Mouse (Mus musculus): Measurements from ENCODE around the gene Tomm7. TPM values are rescaled to one million over a fixed set of nuclear protein-coding genes. Genes with fewer than 3 reads are reported as not detected.
"Not testable (repeated sequence)": the region's sequence is repeated elsewhere in the genome, so short reads cannot be mapped to it uniquely, and the experiment has no call there.

Tomm7 gene
- polyA plus RNA-seq, 1 experiment from 2014 or later = 84.0 TPM

- Histone ChIP-seq H3K4me3 (replicated peaks; ENCODE audit: low read depth, low read length) (no peak overlapping the region), H3K4me2 (ENCODE audit: low read length) (no peak overlapping the region), H3K36me3 (ENCODE audit: control insufficient read depth, insufficient read depth, low read length) (peaks cover 18% of the 10 kb centered on the region), H3K4me1 (ENCODE audit: control insufficient read depth, insufficient read depth, low read length) (peaks cover 3% of the 10 kb centered on the region; the same call in 1 of the 2 replicates), H3K27me3 (ENCODE audit: control insufficient read depth, insufficient read depth, low read length) (no peaks in the 10 kb centered on the region), H3K27ac (replicated peaks; ENCODE audit: low read depth, low read length) (no peak overlapping the region), H3K9ac (replicated peaks; ENCODE audit: low read length) (no peak overlapping the region), H3K9me3 (ENCODE audit: control insufficient read depth, low read length) (no peaks in the 10 kb centered on the region)
- DNase-seq (no peak), ATAC-seq (ENCODE audit: low FRiP score, low TSS enrichment) (no peak)
- 92% methylated on average over 7 of the region's 7 CpGs for WGBS
Measured at GRCm38 (mm10) chr5:23838158-23838557, 5.8 kb downstream of the Tomm7 start.

- not testable (repeated sequence) for H3K4me2 ChIP-seq (ENCODE audit: low read length); H3K27me3 ChIP-seq (ENCODE audit: control insufficient read depth, insufficient read depth, low read length); H3K27ac ChIP-seq (replicated peaks; ENCODE audit: low read depth, low read length); ATAC-seq (ENCODE audit: low FRiP score, low TSS enrichment); H3K4me3 ChIP-seq (replicated peaks; ENCODE audit: low read depth, low read length); H3K4me1 ChIP-seq (ENCODE audit: control insufficient read depth, insufficient read depth, low read length); DNase-seq; H3K9me3 ChIP-seq (ENCODE audit: control insufficient read depth, low read length); H3K9ac ChIP-seq (replicated peaks; ENCODE audit: low read length)
- H3K36me3 ChIP-seq (ENCODE audit: control insufficient read depth, insufficient read depth, low read length) = peaks cover 18% of the 10 kb centered on the region
- 69% methylated on average over 1 of the region's 1 CpGs for WGBS
Measured at GRCm38 (mm10) chr5:23835691-23836090, 8.3 kb downstream of the Tomm7 start.

- H3K4me3 ChIP-seq (replicated peaks; ENCODE audit: low read depth, low read length) = 0 out of 2 replicates have a peak overlapping the region, but pooled peaks have one; percentile 8
- no peak overlapping the region for H3K27ac ChIP-seq (replicated peaks; ENCODE audit: low read depth, low read length)
- no peak overlapping the region for H3K9ac ChIP-seq (replicated peaks; ENCODE audit: low read length)
- H3K9me3 ChIP-seq (ENCODE audit: control insufficient read depth, low read length) = no peaks in the 10 kb centered on the region
- H3K4me1 ChIP-seq (ENCODE audit: control insufficient read depth, insufficient read depth, low read length) = no peaks in the 10 kb centered on the region
- DNase-seq = peak; percentile 27
- H3K36me3 ChIP-seq (ENCODE audit: control insufficient read depth, insufficient read depth, low read length) = no peaks in the 10 kb centered on the region
- ATAC-seq (ENCODE audit: low FRiP score, low TSS enrichment) = no peak
- H3K27me3 ChIP-seq (ENCODE audit: control insufficient read depth, insufficient read depth, low read length) = no peaks in the 10 kb centered on the region
- peak overlapping the region; percentile 32 for H3K4me2 ChIP-seq (ENCODE audit: low read length)
- WGBS = 42% methylated on average over 58 of the region's 58 CpGs
Measured at GRCm38 (mm10) chr5:23830897-23831752, 12.8 kb downstream of the Tomm7 start.

GRCm38 (mm10) chr5:23826321-23827004 is 17.5 kb downstream of the Tomm7 start:
- Histone ChIP-seq H3K4me1 (ENCODE audit: control insufficient read depth, insufficient read depth, low read length) (no peaks in the 10 kb centered on the region), H3K9me3 (ENCODE audit: control insufficient read depth, low read length) (no peaks in the 10 kb centered on the region), H3K36me3 (ENCODE audit: control insufficient read depth, insufficient read depth, low read length) (0 out of 2 replicates have a peak, but pooled peaks cover 2% of the 10 kb centered on the region), H3K9ac (replicated peaks; ENCODE audit: low read length) (no peak overlapping the region), H3K27me3 (ENCODE audit: control insufficient read depth, insufficient read depth, low read length) (no peaks in the 10 kb centered on the region), H3K4me2 (ENCODE audit: low read length) (no peak overlapping the region), H3K4me3 (replicated peaks; ENCODE audit: low read depth, low read length) (no peak overlapping the region), H3K27ac (replicated peaks; ENCODE audit: low read depth, low read length) (no peak overlapping the region)
- peak; percentile 77 for DNase-seq
- 39% methylated on average over 11 of the region's 11 CpGs for whole genome bisulfite sequencing
- ATAC-seq (ENCODE audit: low FRiP score, low TSS enrichment) = no peak

GRCm38 (mm10) chr5:23824171-23824733 is 19.7 kb downstream of the Tomm7 start:
- Histone ChIP-seq H3K27me3 (ENCODE audit: control insufficient read depth, insufficient read depth, low read length) (no peaks in the 10 kb centered on the region), H3K4me1 (ENCODE audit: control insufficient read depth, insufficient read depth, low read length) (no peaks in the 10 kb centered on the region), H3K4me3 (replicated peaks; ENCODE audit: low read depth, low read length) (no peak overlapping the region), H3K27ac (replicated peaks; ENCODE audit: low read depth, low read length) (no peak overlapping the region), H3K4me2 (ENCODE audit: low read length) (no peak overlapping the region), H3K9me3 (ENCODE audit: control insufficient read depth, low read length) (no peaks in the 10 kb centered on the region), H3K9ac (replicated peaks; ENCODE audit: low read length) (no peak overlapping the region), H3K36me3 (ENCODE audit: control insufficient read depth, insufficient read depth, low read length) (peaks cover 13% of the 10 kb centered on the region)
- ATAC-seq (ENCODE audit: low FRiP score, low TSS enrichment) (no peak), DNase-seq (no peak)
- 79% methylated on average over 8 of the region's 8 CpGs for WGBS

GRCm38 (mm10) chr5:23822306-23822705 is 21.7 kb downstream of the Tomm7 start:
- H3K9ac ChIP-seq (replicated peaks; ENCODE audit: low read length) = no peak overlapping the region
- ATAC-seq (ENCODE audit: low FRiP score, low TSS enrichment) (no peak), DNase-seq (no peak)
- 83% methylated on average over 11 of the region's 11 CpGs for WGBS
- no peak overlapping the region for H3K4me2 ChIP-seq (ENCODE audit: low read length)
- no peak overlapping the region for H3K27ac ChIP-seq (replicated peaks; ENCODE audit: low read depth, low read length)
- no peaks in the 10 kb centered on the region for H3K9me3 ChIP-seq (ENCODE audit: control insufficient read depth, low read length)
- H3K4me1 ChIP-seq (ENCODE audit: control insufficient read depth, insufficient read depth, low read length) = no peaks in the 10 kb centered on the region
- H3K27me3 ChIP-seq (ENCODE audit: control insufficient read depth, insufficient read depth, low read length) = no peaks in the 10 kb centered on the region
- H3K4me3 ChIP-seq (replicated peaks; ENCODE audit: low read depth, low read length) = no peak overlapping the region
- peaks cover 28% of the 10 kb centered on the region for H3K36me3 ChIP-seq (ENCODE audit: control insufficient read depth, insufficient read depth, low read length)

- H3K4me3 ChIP-seq (replicated peaks; ENCODE audit: low read depth, low read length) = no peak overlapping the region
- no peak overlapping the region for H3K9ac ChIP-seq (replicated peaks; ENCODE audit: low read length)
- no peak for DNase-seq
- no peaks in the 10 kb centered on the region for H3K27me3 ChIP-seq (ENCODE audit: control insufficient read depth, insufficient read depth, low read length)
- H3K27ac ChIP-seq (replicated peaks; ENCODE audit: low read depth, low read length) = no peak overlapping the region
- peaks cover 76% of the 10 kb centered on the region for H3K36me3 ChIP-seq (ENCODE audit: control insufficient read depth, insufficient read depth, low read length)
- H3K9me3 ChIP-seq (ENCODE audit: control insufficient read depth, low read length) = no peaks in the 10 kb centered on the region
- H3K4me2 ChIP-seq (ENCODE audit: low read length) = no peak overlapping the region
- no peaks in the 10 kb centered on the region for H3K4me1 ChIP-seq (ENCODE audit: control insufficient read depth, insufficient read depth, low read length)
- 94% methylated on average over 15 of the region's 15 CpGs for WGBS
- ATAC-seq (ENCODE audit: low FRiP score, low TSS enrichment) = no peak
Measured at GRCm38 (mm10) chr5:23816681-23817080, 27.3 kb downstream of the Tomm7 start.

GRCm38 (mm10) chr5:23814841-23815240 is 29.1 kb downstream of the Tomm7 start:
- no peak for ATAC-seq (ENCODE audit: low FRiP score, low TSS enrichment)
- DNase-seq = no peak
- Histone ChIP-seq H3K9ac (replicated peaks; ENCODE audit: low read length) (no peak overlapping the region), H3K9me3 (ENCODE audit: control insufficient read depth, low read length) (no peaks in the 10 kb centered on the region), H3K27ac (replicated peaks; ENCODE audit: low read depth, low read length) (no peak overlapping the region), H3K4me2 (ENCODE audit: low read length) (no peak overlapping the region), H3K27me3 (ENCODE audit: control insufficient read depth, insufficient read depth, low read length) (no peaks in the 10 kb centered on the region), H3K4me3 (replicated peaks; ENCODE audit: low read depth, low read length) (no peak overlapping the region), H3K4me1 (ENCODE audit: control insufficient read depth, insufficient read depth, low read length) (no peaks in the 10 kb centered on the region), H3K36me3 (ENCODE audit: control insufficient read depth, insufficient read depth, low read length) (peaks cover 84% of the 10 kb centered on the region)
- 26% methylated on average over 5 of the region's 5 CpGs for WGBS
